Mouse (Mus musculus) stomach, embryonic 16.5 days (tissue): ENCODE measurements at regions not wholly inside any gene's neighbourhood (a gene's known extent, or its start where the extent isn't known, plus 50 kb on each side); places are given as distances from the start of the nearest gene placed in this dataset.

Source experiments
- ATAC-seq: fragments of 200-750 bp; cut with Nextera tagmentation; 2 replicates; pipeline ENCODE4 v1.8.0; 2017; ENCODE audit warnings: moderate number of reproducible peaks, moderate TSS enrichment; ENCODE audit not compliant: insufficient read depth, low FRiP score
- H3K27ac ChIP-seq: fragments of 300-500 bp; sonication (generic); 2 replicates; pipeline ENCODE4 v1.5.1; 2014; ENCODE audit warnings: low read length
- H3K27me3 ChIP-seq: fragments of 300-500 bp; sonication (generic); 2 replicates; pipeline ENCODE4 v1.6.1; 2014; ENCODE audit warnings: low read length, control low read depth, mixed read lengths; ENCODE audit not compliant: control insufficient read depth, insufficient read depth
- H3K36me3 ChIP-seq: fragments of 300-500 bp; sonication (generic); 2 replicates; pipeline ENCODE4 v1.6.1; 2014; ENCODE audit warnings: low read length; ENCODE audit not compliant: control insufficient read depth, insufficient read depth
- H3K4me1 ChIP-seq: fragments of 300-500 bp; sonication (generic); 2 replicates; pipeline ENCODE4 v1.6.1; 2014; ENCODE audit warnings: low read length, control low read depth, mixed read lengths; ENCODE audit not compliant: control insufficient read depth, insufficient read depth
- H3K4me2 ChIP-seq: fragments of 300-500 bp; sonication (generic); 2 replicates; pipeline ENCODE4 v1.6.1; 2014; ENCODE audit warnings: low read depth, low read length, mixed read lengths
- H3K4me3 ChIP-seq: fragments of 300-500 bp; sonication (generic); replicated peaks from 2 replicates; pipeline ENCODE4 v1.5.1; 2014; ENCODE audit warnings: mild to moderate bottlenecking, low read length
- H3K9ac ChIP-seq: fragments of 300-500 bp; sonication (generic); 2 replicates; pipeline ENCODE4 v1.6.1; 2014; ENCODE audit warnings: low read length
- H3K9me3 ChIP-seq: fragments of 300-500 bp; sonication (generic); replicated peaks from 2 replicates; pipeline ENCODE4 v1.6.1; 2016; ENCODE audit warnings: low read length, control low read depth; ENCODE audit not compliant: control insufficient read depth
- WGBS: fragments of 180-500 bp; shearing (Covaris S2); extraction: QIAGEN DNeasy Blood & Tissue Kit; methylation state at CpG from one replicate; pipeline ENCODE4 v1.1.7; 2014; 5-methylcytosine and 5-hydroxymethylcytosine counted together

- no peak overlapping the region for H3K4me3 ChIP-seq
- no peaks in the 10 kb centered on the region for H3K27me3 ChIP-seq
- no peak overlapping the region for H3K4me2 ChIP-seq
- H3K9ac ChIP-seq, result no peak overlapping the region
- no peaks in the 10 kb centered on the region for H3K9me3 ChIP-seq
- H3K36me3 ChIP-seq, result no peaks in the 10 kb centered on the region
- no peaks in the 10 kb centered on the region for H3K4me1 ChIP-seq
- 83% methylated on average over 6 of the region's 6 CpGs for WGBS
- ATAC-seq, result no peak
- H3K27ac ChIP-seq, result no peak overlapping the region
Observed at GRCm38 (mm10) chr9:68381871-68382270, 271.7 kb upstream of the Rora start.

- Histone ChIP-seq H3K4me2 (no peak overlapping the region), H3K4me1 (no peaks in the 10 kb centered on the region), H3K9ac (no peak overlapping the region), H3K4me3 (no peak overlapping the region), H3K36me3 (no peaks in the 10 kb centered on the region), H3K9me3 (no peaks in the 10 kb centered on the region), H3K27me3 (no peaks in the 10 kb centered on the region), H3K27ac (no peak overlapping the region)
- WGBS, result 62% methylated on average over 4 of the region's 4 CpGs
- ATAC-seq, result no peak
Observed at GRCm38 (mm10) chr9:68400930-68401329, 252.7 kb upstream of the Rora start.

- Histone ChIP-seq H3K4me3 (no peak overlapping the region), H3K27me3 (no peaks in the 10 kb centered on the region), H3K9me3 (no peaks in the 10 kb centered on the region), H3K9ac (no peak overlapping the region), H3K4me2 (no peak overlapping the region), H3K36me3 (no peaks in the 10 kb centered on the region), H3K27ac (no peak overlapping the region), H3K4me1 (no peaks in the 10 kb centered on the region)
- WGBS, result 60% methylated on average over 8 of the region's 8 CpGs
- 0 out of 2 replicates have a peak, but pooled peaks have one; percentile 37 for ATAC-seq
Observed at GRCm38 (mm10) chr9:68402176-68402845, 251.3 kb upstream of the Rora start.

- Histone ChIP-seq H3K9me3 (no peaks in the 10 kb centered on the region), H3K4me3 (no peak overlapping the region)
- WGBS, result 95% methylated on average over 3 of the region's 3 CpGs
Observed at GRCm38 (mm10) chr9:68402981-68403380, 250.6 kb upstream of the Rora start.

GRCm38 (mm10) chr9:68403516-68403915 is 250.1 kb upstream of the Rora start:
- Histone ChIP-seq H3K4me1 (no peaks in the 10 kb centered on the region), H3K4me3 (no peak overlapping the region), H3K4me2 (no peak overlapping the region), H3K9me3 (no peaks in the 10 kb centered on the region), H3K36me3 (no peaks in the 10 kb centered on the region), H3K27ac (no peak overlapping the region), H3K27me3 (no peaks in the 10 kb centered on the region), H3K9ac (no peak overlapping the region)
- WGBS, result 80% methylated on average over 4 of the region's 4 CpGs
- no peak for ATAC-seq

More at GRCm38 (mm10) chr9:68402981-68403380, 250.6 kb upstream of the Rora start:
- Histone ChIP-seq H3K27ac (no peak overlapping the region), H3K4me1 (no peaks in the 10 kb centered on the region), H3K4me2 (no peak overlapping the region), H3K36me3 (no peaks in the 10 kb centered on the region), H3K9ac (no peak overlapping the region), H3K27me3 (no peaks in the 10 kb centered on the region)
- ATAC-seq, result no peak; the same call in 1 of the 2 replicates

GRCm38 (mm10) chr9:68409786-68410185 is 243.8 kb upstream of the Rora start:
- H3K9ac ChIP-seq, result no peak overlapping the region
- H3K4me2 ChIP-seq, result no peak overlapping the region
- H3K4me3 ChIP-seq, result no peak overlapping the region
- no peak for ATAC-seq
- H3K4me1 ChIP-seq, result no peaks in the 10 kb centered on the region
- no peaks in the 10 kb centered on the region for H3K9me3 ChIP-seq
- H3K27ac ChIP-seq, result no peak overlapping the region
- H3K27me3 ChIP-seq, result no peaks in the 10 kb centered on the region
- no peaks in the 10 kb centered on the region for H3K36me3 ChIP-seq
- 76% methylated on average over 3 of the region's 3 CpGs for WGBS

- Histone ChIP-seq H3K4me3 (no peak overlapping the region), H3K27ac (no peak overlapping the region), H3K27me3 (no peaks in the 10 kb centered on the region), H3K4me2 (no peak overlapping the region), H3K9ac (no peak overlapping the region), H3K9me3 (no peaks in the 10 kb centered on the region), H3K4me1 (no peaks in the 10 kb centered on the region), H3K36me3 (no peaks in the 10 kb centered on the region)
- ATAC-seq, result no peak
- 57% methylated on average over 2 of the region's 2 CpGs for WGBS
Observed at GRCm38 (mm10) chr9:68426286-68426685, 227.3 kb upstream of the Rora start.

- no peak overlapping the region for H3K4me3 ChIP-seq
- no peaks in the 10 kb centered on the region for H3K4me1 ChIP-seq
- no peaks in the 10 kb centered on the region for H3K36me3 ChIP-seq
- H3K27me3 ChIP-seq, result no peaks in the 10 kb centered on the region
- no peak overlapping the region for H3K9ac ChIP-seq
- 91% methylated on average over 5 of the region's 5 CpGs for WGBS
- ATAC-seq, result no peak
- H3K27ac ChIP-seq, result no peak overlapping the region
- H3K9me3 ChIP-seq, result no peaks in the 10 kb centered on the region
- H3K4me2 ChIP-seq, result no peak overlapping the region
Observed at GRCm38 (mm10) chr9:68462755-68463154, 190.8 kb upstream of the Rora start.

- H3K4me1 ChIP-seq, result no peaks in the 10 kb centered on the region
- no peaks in the 10 kb centered on the region for H3K27me3 ChIP-seq
- WGBS, result 29% methylated on average over 4 of the region's 4 CpGs
- no peaks in the 10 kb centered on the region for H3K36me3 ChIP-seq
- no peaks in the 10 kb centered on the region for H3K9me3 ChIP-seq
- no peak overlapping the region for H3K4me2 ChIP-seq
- H3K4me3 ChIP-seq, result no peak overlapping the region
- H3K9ac ChIP-seq, result no peak overlapping the region
- peak; percentile 47; the same call in 1 of the 2 replicates for ATAC-seq
- no peak overlapping the region for H3K27ac ChIP-seq
Observed at GRCm38 (mm10) chr9:68463637-68464304, 189.8 kb upstream of the Rora start.
